Mouse (Mus musculus) G1E (cell line): ENCODE measurements around the gene Hist1h3i. TPM values are rescaled to one million over a fixed set of nuclear protein-coding genes. Genes with fewer than 3 reads are reported as not detected.

Source experiments
- ATAC-seq: 2 replicates; pipeline ENCODE4 v1.8.0; 2016; ENCODE audit warnings: mild to moderate bottlenecking; ENCODE audit not compliant: insufficient number of reproducible peaks, poor library complexity, low FRiP score, severe bottlenecking; ENCODE audit errors: extremely low read depth
- DNase-seq: peaks from one replicate; pipeline ENCODE4 v3.0.0; 2012; ENCODE audit warnings: low spot score
- H3K27me3 ChIP-seq: 2 replicates; pipeline ENCODE4 v1.6.1; 2012; ENCODE audit warnings: mild to moderate bottlenecking, low read length, inconsistent platforms; ENCODE audit not compliant: insufficient read depth
- H3K36me3 ChIP-seq: replicated peaks from 2 replicates; pipeline ENCODE3; 2012; ENCODE audit warnings: mild to moderate bottlenecking, inconsistent platforms
- H3K4me1 ChIP-seq: 2 replicates; pipeline ENCODE4 v1.6.1; 2012; ENCODE audit warnings: low read depth, low read length, inconsistent platforms, mixed read lengths; ENCODE audit not compliant: insufficient read depth
- H3K4me3 ChIP-seq: 2 replicates; pipeline ENCODE4 v1.5.1; 2012; ENCODE audit warnings: low read depth, mild to moderate bottlenecking, inconsistent platforms, low read length, moderate library complexity, mixed read lengths
- H3K9me3 ChIP-seq: replicated peaks from 2 replicates; pipeline ENCODE4 v1.6.1; 2012; ENCODE audit warnings: inconsistent platforms
- CTCF ChIP-seq: IDR thresholded peaks from 2 replicates; pipeline ENCODE4 v1.5.1; 2012; ENCODE audit warnings: low read depth, low read length, inconsistent platforms, mixed read lengths
- GATA1 ChIP-seq: IDR thresholded peaks from 2 replicates; pipeline ENCODE4 v1.6.1; 2012; ENCODE audit warnings: borderline replicate concordance, low read length, inconsistent platforms, mixed read lengths
- GATA2 ChIP-seq: IDR thresholded peaks from 2 replicates; pipeline ENCODE4 v1.6.1; 2012; ENCODE audit warnings: low read depth, low read length, inconsistent platforms, borderline replicate concordance
- POLR2AphosphoS5 ChIP-seq: IDR thresholded peaks from 2 replicates; pipeline ENCODE4 v1.6.1; 2012; ENCODE audit warnings: low read depth, low read length, inconsistent platforms; ENCODE audit not compliant: insufficient replicate concordance
- TAL1 ChIP-seq: conservative IDR thresholded peaks from 2 replicates; pipeline ENCODE4 v1.6.1; 2012; ENCODE audit warnings: low read depth, low read length, inconsistent platforms, mixed read lengths
- polyA plus RNA-seq: library from polyadenylated mRNA; stranded (reverse); fragments of >175 nt; gene quantifications from 2 replicates; pipeline ENCODE4 v1.2.3, GENCODE M21; 2012
- total RNA-seq, 2 experiments: library from RNA; stranded (forward) in 1 of 2; stranded (reverse) in 1 of 2; fragments of 200-1000 nt in 1 of 2; fragments of >200 nt in 1 of 2; fragmentation: Nextera tagmentation in 1 of 2; gene quantifications; 2 replicates each; pipeline ENCODE4 v1.2.3; 2014 to 2017

Hist1h3i gene
- total and polyA plus RNA-seq, 3 experiments, result 9.7 to 770 (median 347) TPM

GRCm38 (mm10) chr13:21734010-21734905 lies 48.9 kb downstream of the Hist1h3i start:
- peaks cover 35% of the 10 kb centered on the region for H3K4me1 ChIP-seq
- H3K36me3 ChIP-seq, result no peaks in the 10 kb centered on the region
- peak overlapping the region; percentile 58; the same call in 1 of the 2 replicates for H3K4me3 ChIP-seq
- DNase-seq (peak; percentile 65), ATAC-seq (peak; percentile 47; the same call in 1 of the 2 replicates)
- TF ChIP-seq POLR2AphosphoS5, result no peak
- TF ChIP-seq CTCF, result peak; percentile 44
- peaks cover 3% of the 10 kb centered on the region; the same call in 1 of the 2 replicates for H3K27me3 ChIP-seq
- H3K9me3 ChIP-seq, result no peaks in the 10 kb centered on the region

GRCm38 (mm10) chr13:21733466-21733865 lies 49.7 kb downstream of the Hist1h3i start:
- Histone ChIP-seq H3K27me3 (peaks cover 3% of the 10 kb centered on the region; the same call in 1 of the 2 replicates), H3K9me3 (no peaks in the 10 kb centered on the region), H3K4me1 (peaks cover 28% of the 10 kb centered on the region), H3K4me3 (no peak overlapping the region), H3K36me3 (no peaks in the 10 kb centered on the region)
- DNase-seq, result no peak
- ATAC-seq, result no peak
- no peak for TF ChIP-seq POLR2AphosphoS5
- TF ChIP-seq GATA1, result no peak
- no peak for TF ChIP-seq TAL1
- TF ChIP-seq GATA2, result no peak
- TF ChIP-seq CTCF, result no peak

Other genes with a start within 250 kb of the Hist1h3i start
Only the 20 nearest of the 28 such genes appear.
- gene Olfr1361, start 120.0 kb downstream of the Hist1h3i start, total RNA-seq (2014; fragmentation: Nextera tagmentation), result not detected in 2 replicates
- gene Olfr1361, start 120.0 kb downstream of the Hist1h3i start, total RNA-seq (2017), result 0.05 and 0.17 TPM in 2 replicates
- not detected in 2 replicates for gene Olfr1361, start 120.0 kb downstream of the Hist1h3i start, polyA plus RNA-seq
- not detected in 2 replicates for gene Olfr1360, start 106.0 kb downstream of the Hist1h3i start, total RNA-seq (2014; fragmentation: Nextera tagmentation)
- gene Olfr1360, start 106.0 kb downstream of the Hist1h3i start, total RNA-seq (2017), result not detected in 2 replicates
- not detected in 2 replicates for gene Olfr1360, start 106.0 kb downstream of the Hist1h3i start, polyA plus RNA-seq
- not detected in 2 replicates for gene Olfr1359, start 85.3 kb downstream of the Hist1h3i start, total RNA-seq (2014; fragmentation: Nextera tagmentation)
- gene Olfr1359, start 85.3 kb downstream of the Hist1h3i start, total RNA-seq (2017), result 0.12 and 0.22 TPM in 2 replicates
- not detected in 2 replicates for gene Olfr1359, start 85.3 kb downstream of the Hist1h3i start, polyA plus RNA-seq
- gene Hist1h2bl, start 67.2 kb downstream of the Hist1h3i start, total RNA-seq (2014; fragmentation: Nextera tagmentation), result 900 and 963 TPM in 2 replicates
- gene Hist1h2bl, start 67.2 kb downstream of the Hist1h3i start, total RNA-seq (2017), result 1,351 and 1,816 TPM in 2 replicates
- gene Hist1h2bl, start 67.2 kb downstream of the Hist1h3i start, polyA plus RNA-seq, result 2.1 and 8.3 TPM in 2 replicates
- gene Hist1h2ai, start 66.9 kb downstream of the Hist1h3i start, total RNA-seq (2014; fragmentation: Nextera tagmentation), result 968 and 989 TPM in 2 replicates
- 2,644 and 2,651 TPM in 2 replicates for gene Hist1h2ai, start 66.9 kb downstream of the Hist1h3i start, total RNA-seq (2017)
- 2,561 and 4,652 TPM in 2 replicates for gene Hist1h2ai, start 66.9 kb downstream of the Hist1h3i start, polyA plus RNA-seq
- 178 and 383 TPM in 2 replicates for gene Hist1h3h, start 65.7 kb downstream of the Hist1h3i start, total RNA-seq (2014; fragmentation: Nextera tagmentation)
- 634 and 1,163 TPM in 2 replicates for gene Hist1h3h, start 65.7 kb downstream of the Hist1h3i start, total RNA-seq (2017)
- 29.3 and 131 TPM in 2 replicates for gene Hist1h3h, start 65.7 kb downstream of the Hist1h3i start, polyA plus RNA-seq
- 170 and 209 TPM in 2 replicates for gene Hist1h2bm, start 61.3 kb downstream of the Hist1h3i start, total RNA-seq (2014; fragmentation: Nextera tagmentation)
- gene Hist1h2bm, start 61.3 kb downstream of the Hist1h3i start, total RNA-seq (2017), result 309 and 556 TPM in 2 replicates
- gene Hist1h2bm, start 61.3 kb downstream of the Hist1h3i start, polyA plus RNA-seq, result 1.2 and 3.4 TPM in 2 replicates
- gene Hist1h4j, start 48.3 kb downstream of the Hist1h3i start, total RNA-seq (2014; fragmentation: Nextera tagmentation), result 20.2 and 51.9 TPM in 2 replicates
- 121 TPM in 2 replicates for gene Hist1h4j, start 48.3 kb downstream of the Hist1h3i start, total RNA-seq (2017)
- 1.2 and 6.4 TPM in 2 replicates for gene Hist1h4j, start 48.3 kb downstream of the Hist1h3i start, polyA plus RNA-seq
- 1,076 and 1,147 TPM in 2 replicates for gene Hist1h4k, start 32.9 kb downstream of the Hist1h3i start, total RNA-seq (2014; fragmentation: Nextera tagmentation)
- gene Hist1h4k, start 32.9 kb downstream of the Hist1h3i start, total RNA-seq (2017), result 4,982 and 5,364 TPM in 2 replicates
- gene Hist1h4k, start 32.9 kb downstream of the Hist1h3i start, polyA plus RNA-seq, result 12.1 and 66.9 TPM in 2 replicates
- 1,742 and 2,057 TPM in 2 replicates for gene Hist1h2ak, start 29.5 kb downstream of the Hist1h3i start, total RNA-seq (2014; fragmentation: Nextera tagmentation)
- 1,288 and 1,589 TPM in 2 replicates for gene Hist1h2ak, start 29.5 kb downstream of the Hist1h3i start, total RNA-seq (2017)
- 71.1 and 196 TPM in 2 replicates for gene Hist1h2ak, start 29.5 kb downstream of the Hist1h3i start, polyA plus RNA-seq
- 350 and 535 TPM in 2 replicates for gene Hist1h2bn, start 29.2 kb downstream of the Hist1h3i start, total RNA-seq (2014; fragmentation: Nextera tagmentation)
- 410 and 794 TPM in 2 replicates for gene Hist1h2bn, start 29.2 kb downstream of the Hist1h3i start, total RNA-seq (2017)
- 0.90 and 0.98 TPM in 2 replicates for gene Hist1h2bn, start 29.2 kb downstream of the Hist1h3i start, polyA plus RNA-seq
- gene Hist1h1b, start 2.7 kb downstream of the Hist1h3i start, total RNA-seq (2014; fragmentation: Nextera tagmentation), result 919 and 956 TPM in 2 replicates
- gene Hist1h1b, start 2.7 kb downstream of the Hist1h3i start, total RNA-seq (2017), result 975 and 1,171 TPM in 2 replicates
- gene Hist1h1b, start 2.7 kb downstream of the Hist1h3i start, polyA plus RNA-seq, result 2.9 and 8.3 TPM in 2 replicates
- gene Hist1h2an, start 3.8 kb upstream of the Hist1h3i start, total RNA-seq (2014; fragmentation: Nextera tagmentation), result 14.4 and 62.3 TPM in 2 replicates
- gene Hist1h2an, start 3.8 kb upstream of the Hist1h3i start, total RNA-seq (2017), result 76.2 and 144 TPM in 2 replicates
- 18.0 and 48.6 TPM in 2 replicates for gene Hist1h2an, start 3.8 kb upstream of the Hist1h3i start, polyA plus RNA-seq
- gene Hist1h2bp, start 4.1 kb upstream of the Hist1h3i start, total RNA-seq (2014; fragmentation: Nextera tagmentation), result 88.4 and 192 TPM in 2 replicates
- gene Hist1h2bp, start 4.1 kb upstream of the Hist1h3i start, total RNA-seq (2017), result 55.4 and 77.8 TPM in 2 replicates
- 6.8 and 18.8 TPM in 2 replicates for gene Hist1h2bp, start 4.1 kb upstream of the Hist1h3i start, polyA plus RNA-seq
- 1,081 and 1,195 TPM in 2 replicates for gene Hist1h2bq, start 26.8 kb upstream of the Hist1h3i start, total RNA-seq (2014; fragmentation: Nextera tagmentation)
- 921 and 1,023 TPM in 2 replicates for gene Hist1h2bq, start 26.8 kb upstream of the Hist1h3i start, total RNA-seq (2017)
- gene Hist1h2bq, start 26.8 kb upstream of the Hist1h3i start, polyA plus RNA-seq, result 5.1 and 26.9 TPM in 2 replicates
- 683 and 1,071 TPM in 2 replicates for gene Hist1h2ao, start 27.1 kb upstream of the Hist1h3i start, total RNA-seq (2014; fragmentation: Nextera tagmentation)
- gene Hist1h2ao, start 27.1 kb upstream of the Hist1h3i start, total RNA-seq (2017), result not detected in 2 replicates
- gene Hist1h2ao, start 27.1 kb upstream of the Hist1h3i start, polyA plus RNA-seq, result 11,503 and 23,832 TPM in 2 replicates
- gene Hist1h4m, start 28.4 kb upstream of the Hist1h3i start, total RNA-seq (2014; fragmentation: Nextera tagmentation), result 95.2 and 203 TPM in 2 replicates
- gene Hist1h4m, start 28.4 kb upstream of the Hist1h3i start, total RNA-seq (2017), result 16.8 and 94.6 TPM in 2 replicates
- gene Hist1h4m, start 28.4 kb upstream of the Hist1h3i start, polyA plus RNA-seq, result 35.5 TPM in 1 of 2 replicates, not detected in the other
- 349 and 456 TPM in 2 replicates for gene Hist1h4n, start 48.8 kb upstream of the Hist1h3i start, total RNA-seq (2014; fragmentation: Nextera tagmentation)
- gene Hist1h4n, start 48.8 kb upstream of the Hist1h3i start, total RNA-seq (2017), result 3,540 and 3,844 TPM in 2 replicates
- gene Hist1h4n, start 48.8 kb upstream of the Hist1h3i start, polyA plus RNA-seq, result 15.7 and 41.0 TPM in 2 replicates
- gene Hist1h2ap, start 50.1 kb upstream of the Hist1h3i start, total RNA-seq (2014; fragmentation: Nextera tagmentation), result 653 and 691 TPM in 2 replicates
- gene Hist1h2ap, start 50.1 kb upstream of the Hist1h3i start, total RNA-seq (2017), result 2,134 and 3,440 TPM in 2 replicates
- 8,984 and 13,644 TPM in 2 replicates for gene Hist1h2ap, start 50.1 kb upstream of the Hist1h3i start, polyA plus RNA-seq
- gene Hist1h2br, start 50.4 kb upstream of the Hist1h3i start, total RNA-seq (2014; fragmentation: Nextera tagmentation), result 1,040 and 1,147 TPM in 2 replicates
- gene Hist1h2br, start 50.4 kb upstream of the Hist1h3i start, total RNA-seq (2017), result 1,116 and 1,141 TPM in 2 replicates
- 4.6 and 25.4 TPM in 2 replicates for gene Hist1h2br, start 50.4 kb upstream of the Hist1h3i start, polyA plus RNA-seq